Mouse (Mus musculus) forebrain, embryonic 11.5 days (tissue): Measurements from ENCODE around the gene Tcte2. TPM values are rescaled to one million over a fixed set of nuclear protein-coding genes. Genes with fewer than 3 reads are reported as not detected.

Source experiments
- polyA plus RNA-seq: library from polyadenylated mRNA; unstranded; fragments of >200 nt; fragmentation: Nextera tagmentation; extraction: Ambion mirVana; gene quantifications from 2 replicates; pipeline ENCODE4 v1.2.1, GENCODE M21; 2014

The Tcte2 gene
- polyA plus RNA-seq, 1 experiment from 2014 or later: 11.6 TPM

Other genes with a start within 250 kb of the Tcte2 start
- 136 and 141 TPM in 2 replicates for gene Afdn, start 1.3 kb downstream of the Tcte2 start, polyA plus RNA-seq
- not detected in 2 replicates for gene Gm7168, start 186.5 kb upstream of the Tcte2 start, polyA plus RNA-seq
- gene Gm7356, start 241.9 kb upstream of the Tcte2 start, polyA plus RNA-seq: not detected in 2 replicates